ENCODE assay signal across 16 mouse cellular contexts in the genomic region with DNA sequence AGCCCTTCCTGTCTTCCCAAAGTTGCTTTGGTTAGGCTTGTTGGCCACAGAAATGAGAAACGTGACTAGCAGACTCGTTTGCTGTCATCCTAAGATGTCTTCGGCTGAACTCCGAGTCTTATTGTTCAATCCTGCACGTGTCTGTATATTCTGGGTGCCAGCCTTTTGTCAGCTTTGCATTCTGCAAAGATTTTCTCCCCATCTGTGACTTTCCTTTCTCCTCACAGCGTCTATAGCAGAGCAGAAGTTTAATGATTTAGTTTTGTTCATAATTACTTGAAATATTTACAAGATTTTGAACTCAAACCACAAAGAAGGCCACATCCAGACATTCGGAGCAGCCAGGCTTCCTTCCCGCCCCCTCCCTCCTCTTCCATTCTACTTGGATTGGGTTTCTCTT.
DNase-seq lines count a peak whose midpoint lies in the region; ATAC-seq and TF ChIP-seq lines count a peak whose summit lies in the region.
"Had no signal": no experiment of that assay in that cellular context is flagged by ENCODE, and none has a peak within 500 bp of the region (broad histone marks: within the 10 kb centered on the region; RNA-seq: fewer than 3 reads in every experiment).

No protein-coding gene starts in this region.

- intact Hi-C loops in left cerebral cortex, adult 2 months (cut with DNase I) = no loop called here

- H3K27ac ChIP-seq in forebrain, embryonic 10.5 days = peak overlapping the region; percentile 62
- no peak overlapping the region; the same call in 1 of the 2 replicates for H3K27ac ChIP-seq in forebrain, embryonic 13.5 days
- H3K27ac ChIP-seq in hindbrain, embryonic 12.5 days = 0 out of 2 replicates have a peak overlapping the region, but pooled peaks have one; percentile 35
- H3K27ac ChIP-seq in hindbrain, embryonic 16.5 days (ENCODE audit: low read depth, low read length) = no peak overlapping the region
- H3K27ac ChIP-seq in midbrain, embryonic 12.5 days (replicated peaks) = 0 out of 2 replicates have a peak overlapping the region, but pooled peaks have one; percentile 49
- H3K27ac ChIP-seq in midbrain, embryonic 15.5 days = no peak overlapping the region
- H3K27ac ChIP-seq in left cerebral cortex, adult 2 months = no peak overlapping the region
- H3K27ac ChIP-seq: forebrain, embryonic 15.5 days; heart, adult 2 months; heart, embryonic 15.5 days had no signal

- no peak for ATAC-seq in forebrain, embryonic 13.5 days
- ATAC-seq in hindbrain, embryonic 12.5 days (ENCODE audit: low FRiP score) = no peak
- no peak for ATAC-seq in hindbrain, embryonic 16.5 days
- no peak for ATAC-seq in midbrain, embryonic 12.5 days (ENCODE audit: low FRiP score, low read depth)
- no peak for ATAC-seq in midbrain, embryonic 15.5 days (replicated peaks)
- ATAC-seq: intestine, embryonic 16.5 days had no signal

- TF ChIP-seq CTCF in left cerebral cortex, adult 2 months (IDR thresholded peaks at IDR 0.05) = no peak

- H3K27me3 ChIP-seq in forebrain, embryonic 10.5 days (ENCODE audit: poor library complexity, severe bottlenecking) = peaks cover 62% of the 10 kb centered on the region
- H3K27me3 ChIP-seq in forebrain, embryonic 13.5 days = peaks cover 8% of the 10 kb centered on the region
- peaks cover 44% of the 10 kb centered on the region for H3K27me3 ChIP-seq in hindbrain, embryonic 12.5 days
- H3K27me3 ChIP-seq in hindbrain, embryonic 16.5 days (replicated peaks; ENCODE audit: control insufficient read depth, insufficient read depth, low read length) = 0 out of 2 replicates have a peak, but pooled peaks cover 2% of the 10 kb centered on the region
- H3K27me3 ChIP-seq in midbrain, embryonic 12.5 days = peaks cover 62% of the 10 kb centered on the region
- no peaks in the 10 kb centered on the region for H3K27me3 ChIP-seq in midbrain, embryonic 15.5 days (replicated peaks)
- H3K27me3 ChIP-seq: forebrain, embryonic 15.5 days had no signal

- H3K4me3 ChIP-seq in forebrain, embryonic 10.5 days = no peak overlapping the region
- no peak overlapping the region for H3K4me3 ChIP-seq in forebrain, embryonic 13.5 days
- H3K4me3 ChIP-seq in hindbrain, embryonic 12.5 days = no peak overlapping the region
- H3K4me3 ChIP-seq in hindbrain, embryonic 16.5 days (ENCODE audit: low read length) = no peak overlapping the region
- H3K4me3 ChIP-seq in midbrain, embryonic 12.5 days = no peak overlapping the region
- no peak overlapping the region for H3K4me3 ChIP-seq in midbrain, embryonic 15.5 days
- no peak overlapping the region for H3K4me3 ChIP-seq in left cerebral cortex, adult 2 months
- H3K4me3 ChIP-seq: forebrain, embryonic 15.5 days; heart, adult 2 months; heart, embryonic 15.5 days had no signal

- H3K36me3 ChIP-seq in forebrain, embryonic 10.5 days (replicated peaks) = no peaks in the 10 kb centered on the region
- H3K36me3 ChIP-seq in forebrain, embryonic 13.5 days (ENCODE audit: poor library complexity, severe bottlenecking) = no peaks in the 10 kb centered on the region
- H3K36me3 ChIP-seq in hindbrain, embryonic 12.5 days = no peaks in the 10 kb centered on the region
- no peaks in the 10 kb centered on the region for H3K36me3 ChIP-seq in hindbrain, embryonic 16.5 days (ENCODE audit: control insufficient read depth, insufficient read depth, low read length)
- H3K36me3 ChIP-seq in midbrain, embryonic 12.5 days = no peaks in the 10 kb centered on the region
- H3K36me3 ChIP-seq in midbrain, embryonic 15.5 days (replicated peaks) = no peaks in the 10 kb centered on the region
- H3K36me3 ChIP-seq: forebrain, embryonic 15.5 days; heart, embryonic 15.5 days had no signal

- no peak for DNase-seq in forebrain, embryonic 10.5 days (ENCODE audit: extremely low spot score, low spot score)
- DNase-seq in left cerebral cortex, adult 2 months (ENCODE audit: extremely low spot score in 1 of 2, low spot score in 2 of 2) = no peak
- DNase-seq: adrenal gland, postnatal 14 days; cerebellum, adult 18-20 months; gastrocnemius, postnatal 14 days; heart, adult 2 months; heart, postnatal 14 days had no signal

- H3K9me3 ChIP-seq in forebrain, embryonic 10.5 days = no peaks in the 10 kb centered on the region
- no peaks in the 10 kb centered on the region for H3K9me3 ChIP-seq in forebrain, embryonic 13.5 days (replicated peaks)
- H3K9me3 ChIP-seq in hindbrain, embryonic 12.5 days (replicated peaks) = no peaks in the 10 kb centered on the region
- no peaks in the 10 kb centered on the region for H3K9me3 ChIP-seq in hindbrain, embryonic 16.5 days (ENCODE audit: control insufficient read depth, low read length)
- no peaks in the 10 kb centered on the region for H3K9me3 ChIP-seq in midbrain, embryonic 12.5 days
- H3K9me3 ChIP-seq in midbrain, embryonic 15.5 days = no peaks in the 10 kb centered on the region
- H3K9me3 ChIP-seq: forebrain, embryonic 15.5 days; heart, embryonic 15.5 days had no signal

- WGBS in forebrain, embryonic 10.5 days = 87% methylated on average over 8 of the region's 8 CpGs
- WGBS in forebrain, embryonic 13.5 days = 78% methylated on average over 8 of the region's 8 CpGs
- 89% methylated on average over 8 of the region's 8 CpGs for WGBS in hindbrain, embryonic 12.5 days
- WGBS in hindbrain, embryonic 16.5 days = 80% methylated on average over 8 of the region's 8 CpGs
- 84% methylated on average over 8 of the region's 8 CpGs for WGBS in midbrain, embryonic 12.5 days
- 79% methylated on average over 8 of the region's 8 CpGs for WGBS in midbrain, embryonic 15.5 days

- peaks cover 54% of the 10 kb centered on the region for H3K4me1 ChIP-seq in forebrain, embryonic 10.5 days
- H3K4me1 ChIP-seq in forebrain, embryonic 13.5 days = peaks cover 31% of the 10 kb centered on the region
- H3K4me1 ChIP-seq in hindbrain, embryonic 12.5 days = peaks cover 40% of the 10 kb centered on the region
- peaks cover 18% of the 10 kb centered on the region for H3K4me1 ChIP-seq in hindbrain, embryonic 16.5 days (ENCODE audit: control insufficient read depth, insufficient read depth, low read depth, low read length)
- peaks cover 40% of the 10 kb centered on the region for H3K4me1 ChIP-seq in midbrain, embryonic 12.5 days
- peaks cover 30% of the 10 kb centered on the region for H3K4me1 ChIP-seq in midbrain, embryonic 15.5 days

- no peak overlapping the region for H3K4me2 ChIP-seq in forebrain, embryonic 13.5 days
- no peak overlapping the region for H3K4me2 ChIP-seq in hindbrain, embryonic 12.5 days (replicated peaks)
- H3K4me2 ChIP-seq in hindbrain, embryonic 16.5 days (ENCODE audit: low read length) = no peak overlapping the region
- no peak overlapping the region for H3K4me2 ChIP-seq in midbrain, embryonic 12.5 days (replicated peaks)
- no peak overlapping the region for H3K4me2 ChIP-seq in midbrain, embryonic 15.5 days
- H3K4me2 ChIP-seq: forebrain, embryonic 15.5 days; heart, embryonic 11.5 days; heart, embryonic 15.5 days had no signal

- no peak overlapping the region for H3K9ac ChIP-seq in forebrain, embryonic 13.5 days
- H3K9ac ChIP-seq in hindbrain, embryonic 12.5 days = no peak overlapping the region
- H3K9ac ChIP-seq in hindbrain, embryonic 16.5 days (ENCODE audit: low read depth, low read length) = no peak overlapping the region
- no peak overlapping the region for H3K9ac ChIP-seq in midbrain, embryonic 12.5 days (replicated peaks)
- H3K9ac ChIP-seq in midbrain, embryonic 15.5 days = no peak overlapping the region
- H3K9ac ChIP-seq: forebrain, embryonic 15.5 days; heart, embryonic 15.5 days had no signal

Comparison
In these comparisons a context has a peak if more than half of its experiments do, and no peak if none do; other contexts are left out.
1. H3K27ac ChIP-seq: peak in forebrain, embryonic 10.5 days (single experiment), hindbrain, embryonic 12.5 days (single experiment) and midbrain, embryonic 12.5 days (single experiment); none in forebrain, embryonic 13.5 days (single experiment), hindbrain, embryonic 16.5 days (single experiment), midbrain, embryonic 15.5 days (single experiment) and left cerebral cortex, adult 2 months (single experiment).